Mouse (Mus musculus) hindbrain, embryonic 16.5 days (tissue): ENCODE results near the gene Ptprt. TPM values are rescaled to one million over a fixed set of nuclear protein-coding genes. Genes with fewer than 3 reads are reported as not detected.
A peak's percentile ranks its signal among the peaks of the same experiment; 100 is the strongest.

Source experiments
- ATAC-seq: fragments of 200-750 bp; cut with Nextera tagmentation; 2 replicates; pipeline ENCODE4 v1.8.0; 2017; ENCODE audit warnings: moderate TSS enrichment, moderate library complexity
- H3K27ac ChIP-seq: fragments of 300-500 bp; sonication (generic); 2 replicates; pipeline ENCODE4 v1.5.1; 2014; ENCODE audit warnings: low read depth, mild to moderate bottlenecking, control low read depth, low read length, moderate library complexity
- H3K27me3 ChIP-seq: fragments of 300-500 bp; sonication (generic); replicated peaks from 2 replicates; pipeline ENCODE4 v1.6.1; 2014; ENCODE audit warnings: low read length; ENCODE audit not compliant: control insufficient read depth, insufficient read depth
- H3K36me3 ChIP-seq: fragments of 300-500 bp; sonication (generic); 2 replicates; pipeline ENCODE4 v1.6.1; 2014; ENCODE audit warnings: mild to moderate bottlenecking, low read length, moderate library complexity, mixed read lengths; ENCODE audit not compliant: control insufficient read depth, insufficient read depth
- H3K4me1 ChIP-seq: fragments of 300-500 bp; sonication (generic); 2 replicates; pipeline ENCODE4 v1.6.1; 2014; ENCODE audit warnings: low read depth, low read length; ENCODE audit not compliant: control insufficient read depth, insufficient read depth
- H3K4me2 ChIP-seq: fragments of 300-500 bp; sonication (generic); 2 replicates; pipeline ENCODE4 v1.6.1; 2014; ENCODE audit warnings: mild to moderate bottlenecking, low read length, control low read depth, moderate library complexity
- H3K4me3 ChIP-seq: fragments of 300-500 bp; sonication (generic); 2 replicates; pipeline ENCODE4 v1.5.1; 2014; ENCODE audit warnings: mild to moderate bottlenecking, low read length, control low read depth, moderate library complexity
- H3K9ac ChIP-seq: fragments of 300-500 bp; sonication (generic); 2 replicates; pipeline ENCODE4 v1.6.1; 2014; ENCODE audit warnings: low read depth, mild to moderate bottlenecking, control low read depth, low read length, moderate library complexity
- H3K9me3 ChIP-seq: fragments of 300-500 bp; sonication (generic); 2 replicates; pipeline ENCODE4 v1.6.1; 2014; ENCODE audit warnings: mild to moderate bottlenecking, low read length, moderate library complexity; ENCODE audit not compliant: control insufficient read depth
- WGBS: fragments of 180-500 bp; shearing (Covaris S2); extraction: QIAGEN DNeasy Blood & Tissue Kit; methylation state at CpG from one replicate; pipeline ENCODE4 v1.1.7; 2014; 5-methylcytosine and 5-hydroxymethylcytosine counted together
- polyA plus RNA-seq: library from polyadenylated mRNA; unstranded; fragments of >200 nt; fragmentation: Nextera tagmentation; extraction: Ambion mirVana; gene quantifications from 2 replicates; pipeline ENCODE4 v1.2.1, GENCODE M21; 2015

Ptprt gene
- polyA plus RNA-seq, 1 experiment from 2014 or later: 11.5 TPM

GRCm38 (mm10) chr2:162413073-162413812, 247.7 kb downstream of the Ptprt start:
- Histone ChIP-seq H3K9me3 (no peaks in the 10 kb centered on the region), H3K27me3 (no peaks in the 10 kb centered on the region), H3K4me3 (no peak overlapping the region), H3K4me2 (no peak overlapping the region), H3K36me3 (no peaks in the 10 kb centered on the region), H3K4me1 (peaks cover 3% of the 10 kb centered on the region; the same call in 1 of the 2 replicates), H3K27ac (no peak overlapping the region), H3K9ac (no peak overlapping the region)
- ATAC-seq: peak; percentile 63; the same call in 1 of the 2 replicates
- WGBS: 21% methylated on average over 5 of the region's 5 CpGs

DNA sequence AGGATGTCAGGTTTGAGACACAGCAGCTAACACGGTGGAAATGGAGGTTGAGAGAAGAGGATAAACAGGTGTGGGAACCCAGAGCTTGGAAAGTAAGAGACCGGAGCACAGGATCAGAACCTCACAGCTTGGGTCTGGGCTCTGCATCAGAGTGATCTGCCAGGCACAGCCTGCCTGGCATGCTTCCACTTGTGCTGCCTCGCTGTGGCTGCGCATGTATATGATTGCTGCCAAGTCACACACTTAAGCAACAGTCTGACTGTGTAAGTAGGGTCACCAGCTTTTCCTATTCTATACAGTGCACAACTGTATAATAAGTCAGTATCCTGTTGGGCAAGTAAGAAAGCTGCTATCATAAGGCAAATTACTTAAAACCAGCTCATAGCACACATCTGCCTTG, 249.9 kb downstream of the Ptprt start:
- Histone ChIP-seq H3K9me3 (no peaks in the 10 kb centered on the region), H3K4me1 (peaks cover 3% of the 10 kb centered on the region; the same call in 1 of the 2 replicates), H3K27ac (no peak overlapping the region), H3K4me2 (no peak overlapping the region), H3K36me3 (no peaks in the 10 kb centered on the region), H3K27me3 (no peaks in the 10 kb centered on the region), H3K4me3 (no peak overlapping the region), H3K9ac (no peak overlapping the region)
- WGBS: 64% methylated on average over 4 of the region's 4 CpGs
- ATAC-seq: peak; percentile 79

DNA sequence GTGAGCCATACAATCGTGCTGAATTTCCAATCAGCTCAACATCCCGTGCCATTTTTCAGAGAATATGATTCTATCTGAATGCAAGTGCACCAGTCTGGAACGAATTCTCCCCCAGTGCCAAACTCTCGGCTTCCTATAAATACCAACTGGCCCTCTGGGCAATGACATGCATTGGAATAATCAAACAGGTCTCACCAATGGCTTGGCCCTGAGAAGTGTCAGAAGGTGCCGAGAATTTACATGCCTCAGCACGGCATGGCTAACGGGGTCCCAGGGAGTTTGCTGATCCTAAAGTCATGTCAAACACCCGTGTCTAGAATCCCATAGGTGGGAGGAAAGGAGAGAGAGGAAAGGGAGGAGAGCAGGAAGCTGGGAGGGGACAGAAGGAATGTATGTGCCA, 251.7 kb downstream of the Ptprt start:
- Histone ChIP-seq H3K4me3 (no peak overlapping the region), H3K27ac (no peak overlapping the region), H3K9me3 (no peaks in the 10 kb centered on the region), H3K9ac (no peak overlapping the region), H3K27me3 (no peaks in the 10 kb centered on the region), H3K4me2 (no peak overlapping the region), H3K4me1 (peaks cover 3% of the 10 kb centered on the region; the same call in 1 of the 2 replicates), H3K36me3 (no peaks in the 10 kb centered on the region)
- ATAC-seq: no peak
- 68% methylated on average over 8 of the region's 8 CpGs for WGBS

DNA sequence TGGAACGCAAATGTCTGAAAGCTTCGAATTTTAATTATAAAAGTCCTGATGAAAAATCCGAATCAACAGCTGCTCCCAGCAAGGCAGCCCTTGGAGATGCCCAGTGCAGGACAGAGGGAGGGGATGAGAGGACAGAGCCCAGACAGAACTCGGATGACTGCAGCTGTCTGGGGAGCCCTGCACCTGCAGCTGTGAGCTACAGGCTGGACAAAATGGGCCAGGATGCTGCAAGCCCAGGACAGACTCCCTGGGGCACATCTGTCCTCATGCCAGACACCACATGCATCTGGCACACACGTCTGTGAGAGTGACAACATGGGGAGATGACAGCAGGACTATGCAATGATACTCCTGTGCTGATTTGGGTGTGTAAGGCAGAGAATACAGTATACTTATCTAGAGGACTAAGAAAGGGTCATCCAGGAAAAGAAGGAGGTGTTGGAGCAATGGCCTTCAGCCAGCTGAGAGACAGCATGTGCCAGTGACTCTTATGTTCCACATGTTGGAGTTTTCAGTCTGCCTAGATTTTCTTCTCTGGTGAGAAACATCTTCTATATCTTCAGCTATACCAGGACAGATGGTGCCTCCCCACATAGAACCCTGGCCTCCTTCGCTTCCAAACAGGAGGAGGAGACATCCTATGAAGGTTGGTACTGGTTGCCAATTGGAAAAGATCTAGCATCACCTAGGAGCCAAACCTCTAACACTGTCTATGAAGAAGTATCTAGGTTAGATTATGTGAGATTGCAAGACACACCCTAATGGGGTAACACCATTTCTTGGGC, 259.4 kb downstream of the Ptprt start:
- Histone ChIP-seq H3K4me3 (no peak overlapping the region), H3K27me3 (no peaks in the 10 kb centered on the region), H3K9me3 (no peaks in the 10 kb centered on the region), H3K36me3 (no peaks in the 10 kb centered on the region), H3K4me2 (no peak overlapping the region), H3K4me1 (no peaks in the 10 kb centered on the region), H3K9ac (no peak overlapping the region), H3K27ac (no peak overlapping the region)
- no peak for ATAC-seq
- WGBS: 48% methylated on average over 6 of the region's 6 CpGs

- no peaks in the 10 kb centered on the region for H3K36me3 ChIP-seq
- no peaks in the 10 kb centered on the region for H3K9me3 ChIP-seq
- no peaks in the 10 kb centered on the region for H3K4me1 ChIP-seq
- WGBS: 73% methylated on average over 6 of the region's 6 CpGs
- no peak overlapping the region for H3K4me2 ChIP-seq
- H3K9ac ChIP-seq: no peak overlapping the region
- no peak overlapping the region for H3K27ac ChIP-seq
- no peak overlapping the region for H3K4me3 ChIP-seq
- no peak for ATAC-seq
- H3K27me3 ChIP-seq: no peaks in the 10 kb centered on the region
These were observed 266.3 kb downstream of the Ptprt start for GRCm38 (mm10) chr2:162394601-162395000.

- peak overlapping the region; percentile 26 for H3K27ac ChIP-seq
These were observed 269.1 kb downstream of the Ptprt start for GRCm38 (mm10) chr2:162391834-162392233.

GRCm38 (mm10) chr2:162377309-162377708, 283.6 kb downstream of the Ptprt start:
- no peaks in the 10 kb centered on the region for H3K27me3 ChIP-seq
- WGBS: 35% methylated on average over 7 of the region's 7 CpGs
- no peak for ATAC-seq
- H3K36me3 ChIP-seq: no peaks in the 10 kb centered on the region
- no peak overlapping the region for H3K27ac ChIP-seq
- no peak overlapping the region for H3K4me2 ChIP-seq
- no peaks in the 10 kb centered on the region for H3K9me3 ChIP-seq
- no peak overlapping the region for H3K9ac ChIP-seq
- H3K4me3 ChIP-seq: no peak overlapping the region
- H3K4me1 ChIP-seq: no peaks in the 10 kb centered on the region

More at GRCm38 (mm10) chr2:162391834-162392233, 269.1 kb downstream of the Ptprt start:
- Histone ChIP-seq H3K27me3 (no peaks in the 10 kb centered on the region), H3K36me3 (no peaks in the 10 kb centered on the region), H3K4me2 (no peak overlapping the region), H3K9ac (no peak overlapping the region), H3K9me3 (no peaks in the 10 kb centered on the region), H3K4me1 (no peaks in the 10 kb centered on the region), H3K4me3 (no peak overlapping the region)
- 39% methylated on average over 4 of the region's 4 CpGs for WGBS
- ATAC-seq: peak; percentile 95

- Histone ChIP-seq H3K4me1 (no peaks in the 10 kb centered on the region), H3K27ac (no peak overlapping the region)
- ATAC-seq: no peak
These were observed 311.9 kb downstream of the Ptprt start for GRCm38 (mm10) chr2:162349047-162349446.

DNA sequence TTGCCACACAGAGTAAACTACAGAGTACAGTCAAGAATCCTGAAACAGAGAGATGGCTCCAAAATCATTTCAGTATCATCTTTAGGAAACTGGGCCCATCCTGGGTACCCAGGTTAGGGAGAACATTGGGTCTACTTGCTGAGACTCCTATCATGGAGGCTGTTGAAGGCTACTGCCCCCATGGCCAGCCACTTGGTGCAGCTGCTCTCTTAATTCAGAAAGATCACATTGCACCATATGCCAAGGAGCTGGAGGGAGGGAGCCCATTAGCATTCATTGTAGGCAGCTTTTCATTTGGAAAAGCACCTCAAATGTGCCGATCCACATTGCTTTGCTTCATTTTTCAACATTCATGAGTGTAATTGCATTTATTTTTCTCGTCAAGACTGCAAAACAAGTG, 319.1 kb downstream of the Ptprt start:
- Histone ChIP-seq H3K27ac (no peak overlapping the region), H3K4me2 (no peak overlapping the region), H3K36me3 (no peaks in the 10 kb centered on the region), H3K9me3 (no peaks in the 10 kb centered on the region), H3K4me3 (no peak overlapping the region), H3K9ac (no peak overlapping the region), H3K27me3 (no peaks in the 10 kb centered on the region), H3K4me1 (no peaks in the 10 kb centered on the region)
- ATAC-seq: no peak
- 49% methylated on average over 2 of the region's 2 CpGs for WGBS

More at GRCm38 (mm10) chr2:162349047-162349446, 311.9 kb downstream of the Ptprt start:
- Histone ChIP-seq H3K27me3 (no peaks in the 10 kb centered on the region), H3K4me3 (no peak overlapping the region), H3K9ac (no peak overlapping the region), H3K4me2 (no peak overlapping the region), H3K9me3 (no peaks in the 10 kb centered on the region), H3K36me3 (no peaks in the 10 kb centered on the region)
- WGBS: 58% methylated on average over 1 of the region's 1 CpGs
